Mouse (Mus musculus) C2C12 (cell line): ENCODE data around the gene Dlg5.

Source experiments
- CEBPB ChIP-seq: IDR thresholded peaks from one replicate; pipeline ENCODE4 v1.6.1; 2011; ENCODE audit warnings: low read depth, mild to moderate bottlenecking, control low read depth, moderate library complexity
- CTCF ChIP-seq: IDR thresholded peaks from one replicate; pipeline ENCODE4 v1.5.1; 2011; ENCODE audit not compliant: control insufficient read depth, insufficient read depth, insufficient read length
- FOSL1 ChIP-seq: IDR thresholded peaks from one replicate; pipeline ENCODE4 v1.8.0; 2011; ENCODE audit warnings: mild to moderate bottlenecking, low read length; ENCODE audit not compliant: poor library complexity, insufficient read depth, severe bottlenecking
- MAX ChIP-seq: IDR thresholded peaks from one replicate; pipeline ENCODE4 v1.6.1; 2011; ENCODE audit warnings: mild to moderate bottlenecking, control low read depth
- MYOD1 ChIP-seq: IDR thresholded peaks from one replicate; pipeline ENCODE4 v1.6.1; 2011; ENCODE audit warnings: low read depth; ENCODE audit not compliant: control insufficient read depth, insufficient read length

DNA sequence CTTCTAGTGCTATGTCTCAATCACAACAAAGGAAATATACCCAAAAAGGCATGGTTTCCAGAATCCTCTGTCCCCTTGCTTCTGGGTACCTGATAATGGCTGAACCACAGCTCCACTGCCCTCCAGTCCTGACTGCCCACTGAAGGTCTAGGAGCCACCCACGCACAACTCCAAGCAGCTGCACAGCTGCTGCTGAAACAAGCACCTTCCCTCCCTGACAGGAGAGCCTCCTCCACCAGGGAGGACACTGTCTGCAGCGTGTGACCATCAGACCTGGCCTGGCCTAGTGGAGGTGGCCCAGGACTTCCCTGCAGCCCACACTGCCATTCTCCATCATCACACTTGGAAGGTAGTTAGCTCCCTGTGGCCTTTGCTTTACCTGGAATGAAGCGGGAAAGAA lies 23.4 kb downstream of the Dlg5 start:
- TF ChIP-seq CTCF (no peak), MYOD1 (no peak), FOSL1 (no peak), CEBPB (no peak), MAX (no peak)
